Comparison of ENCODE assay signal across 20 mouse cellular contexts in genomic region chr6:89364342-89364741, GRCm38 (mm10). TPM values are rescaled to one million over a fixed set of nuclear protein-coding genes. Genes with fewer than 3 reads are reported as not detected.
DNase-seq lines count a peak whose midpoint lies in the region; ATAC-seq and TF ChIP-seq lines count a peak whose summit lies in the region.
"Had no signal": no experiment of that assay in that cellular context is flagged by ENCODE, and none has a peak within 500 bp of the region (broad histone marks: within the 10 kb centered on the region; RNA-seq: fewer than 3 reads in every experiment).

No protein-coding gene starts in this region.

- H3ac ChIP-seq in C2C12 (ENCODE audit: control insufficient read depth, insufficient read length, low read depth) = no peak overlapping the region

- H3K27ac ChIP-seq in lung, embryonic 14.5 days (ENCODE audit: low read depth) = no peak overlapping the region
- H3K27ac ChIP-seq in macrophage = peak overlapping the region; percentile 58
- H3K27ac ChIP-seq: embryonic facial prominence, embryonic 12.5 days; hindbrain, postnatal 0 days; limb, embryonic 13.5 days; liver, embryonic 14.5 days had no signal

- ATAC-seq in lung, embryonic 14.5 days (ENCODE audit: insufficient read depth) = no peak
- ATAC-seq: CD4-positive, CD25-positive, alpha-beta regulatory T cell, adult 4 months; hindbrain, postnatal 0 days had no signal

- peak; percentile 36 for DNase-seq in gastrocnemius, postnatal 25 days
- no peak for DNase-seq in gastrocnemius, postnatal 10 days
- DNase-seq in lung, embryonic 14.5 days = peak; percentile 30
- no peak for DNase-seq in lung, adult 18-20 months
- no peak for DNase-seq in c-Kit-positive CD71-positive TER-119-positive erythroid progenitor cells, embryonic 14.5 days (ENCODE audit: low spot score)
- DNase-seq in spleen, postnatal 4 days (ENCODE audit: low spot score in 2 of 2) = no peak
- DNase-seq: adrenal gland, adult 2 months; kidney, adult 18-20 months; kidney, postnatal 25 days; midbrain, embryonic 14.5 days; right cerebral cortex, adult 18-20 months; thymus, adult 18-20 months had no signal

- no peak overlapping the region for H3K4me2 ChIP-seq in lung, embryonic 14.5 days
- H3K4me2 ChIP-seq: embryonic facial prominence, embryonic 12.5 days; limb, embryonic 13.5 days had no signal

- no peak overlapping the region for H3K9ac ChIP-seq in lung, embryonic 14.5 days
- H3K9ac ChIP-seq: embryonic facial prominence, embryonic 12.5 days; limb, embryonic 13.5 days; liver, embryonic 14.5 days had no signal

- 62% methylated on average over 3 of the region's 3 CpGs for WGBS in lung, embryonic 14.5 days
- WGBS in macrophage (ENCODE audit: missing documents) = 47% methylated on average over 3 of the region's 3 CpGs

- peaks cover 11% of the 10 kb centered on the region; the same call in 1 of the 2 replicates for H3K27me3 ChIP-seq in lung, embryonic 14.5 days (ENCODE audit: insufficient read depth, low read length)
- no peaks in the 10 kb centered on the region for H3K27me3 ChIP-seq in C2C12 (ENCODE audit: control insufficient read depth, insufficient read depth, insufficient read length)

- H3K4me3 ChIP-seq in lung, embryonic 14.5 days (ENCODE audit: low read depth, low read length) = no peak overlapping the region
- H3K4me3 ChIP-seq in C2C12 (ENCODE audit: insufficient read depth, poor library complexity, severe bottlenecking) (no peak overlapping the region), macrophage (ENCODE audit: inconsistent target) (no peak overlapping the region)
- H3K4me3 ChIP-seq: embryonic facial prominence, embryonic 12.5 days; limb, embryonic 13.5 days had no signal

- H3K79me2 ChIP-seq in C2C12 (ENCODE audit: control insufficient read depth, insufficient read depth) (peaks cover 31% of the 10 kb centered on the region), macrophage (ENCODE audit: inconsistent target) (peaks cover 23% of the 10 kb centered on the region)

- peaks cover 4% of the 10 kb centered on the region for H3K9me3 ChIP-seq in lung, embryonic 14.5 days (ENCODE audit: low read depth, low read length)
- H3K9me3 ChIP-seq: embryonic facial prominence, embryonic 12.5 days; G1E; limb, embryonic 13.5 days had no signal

- H3K36me3 ChIP-seq in lung, embryonic 14.5 days (ENCODE audit: insufficient read depth) = no peaks in the 10 kb centered on the region
- H3K36me3 ChIP-seq in C2C12 (ENCODE audit: control insufficient read depth, insufficient read depth) (peaks cover under 1% of the 10 kb centered on the region), macrophage (ENCODE audit: inconsistent target) (no peaks in the 10 kb centered on the region)
- H3K36me3 ChIP-seq: embryonic facial prominence, embryonic 12.5 days; limb, embryonic 13.5 days had no signal

- peaks cover 11% of the 10 kb centered on the region; the same call in 1 of the 2 replicates for H3K4me1 ChIP-seq in lung, embryonic 14.5 days (ENCODE audit: insufficient read depth)

- no peak for TF ChIP-seq CTCF in lung, embryonic 14.5 days (IDR thresholded peaks at IDR 0.05; ENCODE audit: low read depth)
- TF ChIP-seq CTCF in C2C12 (IDR thresholded peaks at IDR 0.05; ENCODE audit: control insufficient read depth, insufficient read depth, insufficient read length) = no peak

- peaks cover 26% of the 10 kb centered on the region for H3K79me3 ChIP-seq in C2C12 (ENCODE audit: low read depth)

TF ChIP-seq in C2C12, 6 proteins besides CTCF, POLR2A, EP300 and RAD21:
- TF ChIP-seq MYOD1 (IDR thresholded peaks at IDR 0.05; ENCODE audit: control insufficient read depth, insufficient read length, low read depth) = peak; percentile 84
- peak; percentile 23 for TF ChIP-seq FOSL1 (IDR thresholded peaks at IDR 0.05; ENCODE audit: insufficient read depth, low read length, poor library complexity, severe bottlenecking)
- no peak for TF ChIP-seq CEBPB (IDR thresholded peaks at IDR 0.05; ENCODE audit: low read depth)

RNA-seq across cellular contexts. Expression of gene Plxna1, which starts 1.9 kb away (rescaled TPM):
- 10 to 100 TPM; 16.8 to 19.1 TPM for total RNA-seq in gastrocnemius, postnatal 25 days (2021)
- total RNA-seq in gastrocnemius, postnatal 10 days (2021) = 10 to 100 TPM; 44.1 to 54.4 TPM
- polyA plus RNA-seq in lung, embryonic 14.5 days (2014; fragmentation: Nextera tagmentation; extraction: Ambion mirVana) = 26.8 and 32.2 TPM in 2 replicates
- polyA plus RNA-seq in C2C12 (2012; fragmentation: generic; extraction: Trizol) (40.9 TPM), macrophage (2018) (66.7 to 104 TPM (median 93.3 TPM) in 3 replicates)
- total RNA-seq in macrophage (2018; cell fraction: chromatin; rRNA removed) = 100 to 1,000 TPM; 244 to 996 (median 329) TPM
- total RNA-seq in macrophage (2018; cell fraction: cytosol; rRNA removed) = 100 to 1,000 TPM; 124 to 243 (median 189) TPM
- 100 to 1,000 TPM; 209 to 537 (median 340) TPM for total RNA-seq in macrophage (2018; cell fraction: nucleus; rRNA removed)

Comparison
In these comparisons a context has a peak if more than half of its experiments do, and no peak if none do; other contexts are left out.
1. DNase-seq: peak in gastrocnemius, postnatal 25 days (single experiment) and lung, embryonic 14.5 days (single experiment); none in gastrocnemius, postnatal 10 days (single experiment), lung, adult 18-20 months (0 of 2), c-Kit-positive CD71-positive TER-119-positive erythroid progenitor cells, embryonic 14.5 days (single experiment) and spleen, postnatal 4 days (0 of 2).